Mouse (Mus musculus) liver, embryonic 14.5 days (tissue): ENCODE results near the gene Paox.

Experiments
- CTCF ChIP-seq: IDR thresholded peaks from 2 replicates; pipeline ENCODE4 v1.5.1; 2016; ENCODE audit warnings: antibody characterized with exemption, low read depth, control low read depth
- EP300 ChIP-seq: IDR thresholded peaks from 2 replicates; pipeline ENCODE4 v1.6.1; 2016; ENCODE audit warnings: antibody characterized with exemption, low read depth

DNA sequence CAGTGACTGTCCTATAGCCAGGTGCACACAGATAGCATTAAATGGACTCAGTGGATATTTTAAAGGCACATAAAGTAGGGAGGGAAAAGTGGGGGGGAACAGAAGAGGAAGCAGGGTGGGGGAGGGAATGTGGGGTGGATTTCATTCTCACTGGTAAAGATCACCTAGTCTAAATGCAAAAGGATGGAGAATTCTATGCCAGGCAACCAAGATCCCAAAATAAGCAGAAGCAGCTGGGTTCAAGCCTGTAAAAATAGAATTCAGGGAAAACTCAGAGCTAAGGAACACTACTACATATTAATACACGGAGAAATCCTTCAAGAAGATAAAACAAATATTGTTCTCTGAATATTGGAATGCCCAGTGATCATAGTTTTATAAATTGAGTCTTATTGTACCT lies 52.4 kb downstream of the Paox start:
- TF ChIP-seq CTCF (no peak), EP300 (no peak)
